Mouse (Mus musculus): ENCODE measurements around the gene Fads1. TPM values are rescaled to one million over a fixed set of nuclear protein-coding genes. Genes with fewer than 3 reads are reported as not detected.
A peak's percentile ranks its signal among the peaks of the same experiment; 100 is the strongest.
"Not testable (repeated sequence)": the region's sequence is repeated elsewhere in the genome, so short reads cannot be mapped to it uniquely, and the experiment has no call there.

Fads1 gene
- polyA plus RNA-seq (2017; shearing (Covaris generic)), result 1 to 10 TPM; 6.7 to 7.2 TPM

DNA sequence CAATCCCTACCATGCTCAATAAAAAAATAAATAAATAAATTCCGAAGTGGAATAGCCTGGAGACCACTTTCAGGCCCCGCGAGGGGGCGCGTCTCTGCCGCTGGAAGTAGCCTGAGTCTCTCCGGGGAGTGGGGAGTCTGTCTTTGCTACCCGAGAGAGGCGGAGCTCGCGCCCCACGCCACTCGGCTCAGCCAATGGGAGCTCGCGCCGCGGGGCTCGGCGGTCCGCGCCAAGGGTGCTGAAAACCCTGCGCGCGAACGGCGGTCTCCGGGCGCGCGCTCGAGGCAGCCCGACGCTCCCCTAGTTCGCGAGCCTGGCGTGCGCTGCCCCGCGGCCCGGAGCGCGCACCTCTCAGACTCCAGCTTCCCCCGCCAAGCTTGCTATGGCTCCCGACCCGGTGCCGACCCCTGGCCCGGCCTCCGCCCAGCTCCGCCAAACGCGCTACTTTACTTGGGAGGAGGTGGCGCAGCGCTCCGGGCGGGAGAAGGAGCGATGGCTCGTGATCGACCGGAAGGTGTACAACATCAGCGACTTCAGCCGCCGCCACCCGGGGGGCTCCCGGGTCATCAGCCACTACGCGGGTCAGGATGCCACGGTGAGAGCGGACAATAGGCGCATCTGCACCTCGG lies at the start of gene Fads1:
TSS of gene Fads1 (plus strand) at position 219 of the 629 bp plus-strand sequence.
- ATAC-seq, result peak; percentile 88

DNA sequence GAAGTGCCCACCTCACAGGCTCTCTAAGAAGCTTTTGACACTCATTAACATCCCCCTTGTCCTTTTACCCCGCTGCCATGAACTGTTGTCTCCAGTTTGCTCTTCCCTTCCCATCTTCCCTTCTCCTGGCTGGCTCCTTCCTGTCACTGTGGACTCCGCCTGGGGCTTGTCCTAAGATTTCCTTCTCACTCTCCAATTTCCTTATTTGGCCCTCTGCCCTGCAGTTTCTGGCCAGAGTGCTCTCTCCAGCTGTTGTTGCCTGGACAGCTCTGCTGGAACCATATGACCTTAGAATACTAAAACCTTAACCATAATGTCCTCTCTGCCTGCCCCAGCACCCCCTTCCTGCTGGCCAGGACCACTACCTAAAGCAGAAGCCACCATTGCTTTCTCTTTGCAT lies 48.0 kb upstream of the Fads1 start:
- ATAC-seq, result no peak

DNA sequence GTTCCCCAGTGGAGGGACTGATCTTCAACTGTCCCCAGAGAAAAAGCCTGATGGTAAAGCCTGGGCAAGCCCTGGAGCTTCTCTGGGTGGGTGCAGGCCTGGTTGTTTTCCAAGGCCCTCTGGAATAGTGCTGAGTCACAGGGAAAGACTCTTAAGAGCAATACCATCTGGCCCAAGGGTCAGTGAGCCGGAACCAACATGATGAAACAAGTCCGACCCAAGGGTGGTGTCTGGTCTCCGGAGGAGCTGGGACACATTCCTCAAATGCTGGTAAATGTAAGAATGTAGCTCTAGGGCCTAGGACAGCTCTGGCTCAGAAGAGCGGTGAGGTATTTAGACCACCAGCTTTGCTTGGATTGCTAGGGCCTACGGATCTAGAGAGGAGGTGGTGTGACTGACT lies 45.3 kb upstream of the Fads1 start:
- no peak for ATAC-seq

DNA sequence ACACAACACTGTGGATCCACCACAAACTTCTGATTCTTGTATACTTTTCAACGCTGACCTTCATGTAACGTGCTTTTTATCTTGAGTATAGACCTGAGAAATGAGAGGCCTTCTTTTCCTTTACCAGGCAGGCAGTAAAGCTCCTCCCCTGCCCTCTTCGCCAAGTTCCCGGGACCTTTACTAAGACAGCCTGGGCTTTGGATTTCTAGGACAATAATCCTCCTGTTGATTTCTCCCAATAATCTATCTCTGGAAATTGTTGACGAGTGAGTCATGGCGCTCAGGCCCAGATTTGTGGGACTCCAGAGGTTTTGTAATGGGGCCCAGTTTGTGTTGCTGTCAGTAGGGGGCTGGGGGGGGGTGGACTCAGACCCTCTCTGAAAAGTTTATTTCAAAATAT lies 43.0 kb upstream of the Fads1 start:
- ATAC-seq, result no peak

GRCm38 (mm10) chr19:10143667-10144066 lies 39.0 kb upstream of the Fads1 start:
- ATAC-seq, result no peak

GRCm38 (mm10) chr19:10144464-10144863 lies 38.2 kb upstream of the Fads1 start:
- ATAC-seq, result no peak

- ATAC-seq, result no peak
Observed at GRCm38 (mm10) chr19:10148555-10148954, 34.1 kb upstream of the Fads1 start.

GRCm38 (mm10) chr19:10149189-10149588 lies 33.5 kb upstream of the Fads1 start:
- ATAC-seq, result no peak

DNA sequence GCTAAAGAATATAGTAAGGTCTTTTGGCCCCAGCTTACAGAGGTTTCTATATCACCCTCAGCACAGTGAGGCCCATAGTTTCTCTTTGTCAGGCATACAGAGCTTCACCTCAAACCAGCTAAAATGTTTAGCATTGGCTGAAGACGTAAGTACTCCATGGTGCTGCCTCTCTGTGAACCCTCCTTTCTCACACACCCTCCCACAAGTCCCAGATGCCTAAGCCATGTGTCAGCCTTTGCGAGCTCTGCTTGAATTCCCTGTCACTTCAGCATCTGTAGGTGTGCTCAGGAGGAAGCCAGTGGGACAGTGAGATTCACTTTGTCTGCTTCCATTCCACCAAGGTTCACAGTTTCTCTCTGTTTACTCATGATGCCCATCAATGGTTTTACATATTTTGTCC lies 25.0 kb upstream of the Fads1 start:
- ATAC-seq, result no peak

DNA sequence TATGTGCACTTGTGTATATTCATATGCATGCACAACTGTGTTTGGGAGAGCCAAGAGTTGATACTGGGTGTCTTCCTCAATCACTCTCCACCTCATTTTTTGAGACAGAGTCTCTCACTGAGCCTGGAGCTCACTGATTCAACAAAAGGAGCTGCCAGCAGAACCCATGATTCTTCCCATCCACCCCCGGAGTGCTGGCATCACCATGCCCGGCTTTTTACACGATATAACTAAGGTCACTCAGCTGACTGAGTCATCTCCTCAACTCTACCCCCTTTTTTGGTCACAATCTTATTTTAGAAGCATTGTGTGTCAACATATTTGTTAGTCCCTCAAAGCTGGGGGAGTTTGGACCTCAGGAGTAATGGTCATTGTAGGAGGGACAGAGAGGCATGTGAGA lies 18.8 kb upstream of the Fads1 start:
- ATAC-seq, result no peak

DNA sequence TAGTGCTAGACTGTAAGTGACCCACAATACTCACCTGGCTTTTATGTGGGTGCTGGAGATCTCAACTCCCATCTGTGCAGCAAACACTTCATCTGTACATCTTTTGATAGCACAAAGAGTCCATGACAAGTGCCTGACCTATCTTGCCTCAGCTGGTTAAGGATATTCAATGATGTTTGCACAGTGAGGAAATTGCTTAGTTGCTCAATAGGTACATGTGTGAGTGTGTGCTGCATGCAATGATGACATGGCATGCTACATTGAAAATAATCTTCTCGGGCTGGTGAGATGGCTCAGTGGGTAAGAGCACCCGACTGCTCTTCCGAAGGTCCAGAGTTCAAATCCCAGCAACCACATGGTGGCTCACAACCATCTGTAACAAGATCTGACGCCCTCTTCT lies 16.8 kb upstream of the Fads1 start:
- ATAC-seq, result not testable (repeated sequence)

DNA sequence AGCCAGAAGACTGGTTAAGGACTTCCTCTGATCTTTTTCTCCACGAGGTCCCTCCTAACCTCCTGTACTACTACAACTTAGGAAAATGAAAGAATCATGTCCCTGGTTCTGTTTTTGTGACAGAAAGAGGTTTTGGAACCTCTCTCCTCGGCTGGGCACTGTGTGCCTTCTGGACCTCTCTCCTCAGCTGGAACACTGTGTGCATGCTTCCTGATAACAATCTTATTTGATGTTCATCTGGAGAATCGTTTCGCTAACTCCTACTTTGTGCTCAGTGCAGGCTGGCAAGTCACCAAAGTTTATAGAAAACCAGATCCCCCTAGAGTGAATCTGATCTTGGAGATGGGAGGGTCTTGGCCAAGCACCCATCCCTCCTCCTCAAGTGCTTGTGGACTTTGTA lies 15.6 kb upstream of the Fads1 start:
- no peak for ATAC-seq

- no peak for ATAC-seq
Observed at GRCm38 (mm10) chr19:10167951-10168350, 14.7 kb upstream of the Fads1 start.

DNA sequence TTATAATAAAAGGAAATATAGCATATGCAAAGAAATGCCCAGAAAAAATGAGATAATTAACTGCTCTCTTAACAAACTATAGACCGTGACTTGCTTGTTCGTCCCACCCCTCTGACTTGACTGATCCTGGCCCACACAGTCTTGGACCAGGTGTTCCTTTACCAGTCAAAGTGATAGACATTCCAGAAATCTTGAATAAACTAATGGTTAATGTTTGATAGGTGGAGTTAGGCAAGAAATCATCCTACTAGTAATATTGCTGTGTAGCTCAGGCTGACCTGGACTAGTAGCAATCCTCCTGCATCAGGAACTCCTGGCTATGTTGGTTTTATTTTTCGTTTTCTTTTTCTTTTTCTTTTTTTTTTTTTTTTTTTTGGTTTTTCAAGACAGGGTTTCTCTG lies 14.2 kb upstream of the Fads1 start:
- no peak for ATAC-seq

- no peak for ATAC-seq
Observed at GRCm38 (mm10) chr19:10169179-10169578, 13.5 kb upstream of the Fads1 start.

DNA sequence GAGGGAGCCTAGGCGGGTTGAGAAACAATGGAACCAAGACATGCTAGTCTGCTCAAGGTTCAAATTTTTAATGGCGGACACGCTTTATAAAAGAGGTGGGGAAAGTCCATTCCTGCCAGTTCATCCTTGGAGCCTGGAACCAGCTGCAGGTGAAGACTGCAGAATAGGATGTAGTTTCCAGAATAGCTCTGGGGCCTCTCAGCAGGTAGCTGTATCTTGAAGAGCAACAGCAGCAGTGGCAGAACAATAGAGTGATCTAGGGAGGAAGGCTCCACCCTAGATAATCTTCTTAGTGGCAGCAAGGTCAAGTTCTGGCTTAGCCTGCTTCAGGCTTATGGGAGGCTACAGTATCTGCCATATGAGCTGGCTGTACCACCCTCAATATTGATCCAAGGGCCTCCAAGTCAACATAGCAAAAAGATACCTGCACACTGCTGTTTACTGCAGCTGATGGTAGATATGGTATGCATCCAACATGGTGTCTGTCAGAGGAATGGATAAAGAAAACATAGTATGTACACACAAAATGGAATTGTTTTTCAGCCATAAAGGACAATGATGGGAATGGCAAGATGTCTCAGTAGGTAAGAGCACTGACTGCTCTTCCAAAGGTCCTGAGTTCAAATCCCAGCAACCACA lies 12.9 kb upstream of the Fads1 start:
- not testable (repeated sequence) for ATAC-seq

- ATAC-seq, result no peak
Observed at GRCm38 (mm10) chr19:10170466-10170865, 12.2 kb upstream of the Fads1 start.

DNA sequence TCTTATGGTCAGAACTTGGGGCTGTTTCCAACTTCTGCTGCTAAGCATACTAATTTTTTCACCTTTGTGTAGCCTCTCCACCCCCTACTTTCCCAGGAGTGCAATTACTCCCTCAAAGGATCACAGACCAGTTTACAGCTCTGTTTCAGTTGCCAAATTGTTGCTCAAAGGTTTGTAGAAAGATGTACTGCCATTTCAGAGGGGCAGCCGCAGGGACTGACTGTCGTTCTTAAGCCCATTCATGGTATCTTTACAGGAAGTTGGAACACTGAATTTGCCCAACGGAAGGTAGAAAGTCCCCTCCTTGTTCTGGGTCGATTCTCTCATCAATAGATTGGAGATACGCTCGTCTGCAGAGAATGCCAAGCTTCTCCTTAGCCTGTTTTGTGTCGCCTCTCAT lies 11.3 kb upstream of the Fads1 start:
- ATAC-seq, result no peak

DNA sequence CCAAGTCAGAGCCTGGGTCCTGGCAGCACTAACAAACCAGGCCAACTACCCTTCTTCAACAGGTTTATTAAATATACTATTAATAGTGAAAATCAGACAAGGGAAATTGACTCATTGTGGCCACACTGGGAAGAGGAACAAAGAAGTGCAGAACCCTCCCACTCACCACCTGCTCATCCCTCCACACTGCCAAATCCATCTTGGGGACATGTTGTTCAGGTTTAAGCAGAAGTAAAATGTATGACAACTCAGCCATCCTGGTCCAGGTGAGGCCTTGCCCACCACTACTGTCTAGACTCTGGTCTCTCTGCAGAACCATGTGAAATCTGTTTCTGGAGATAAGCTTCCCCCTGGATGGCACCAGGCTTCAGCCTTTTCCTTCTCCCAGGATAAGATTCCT lies 10.8 kb upstream of the Fads1 start:
- no peak for ATAC-seq

DNA sequence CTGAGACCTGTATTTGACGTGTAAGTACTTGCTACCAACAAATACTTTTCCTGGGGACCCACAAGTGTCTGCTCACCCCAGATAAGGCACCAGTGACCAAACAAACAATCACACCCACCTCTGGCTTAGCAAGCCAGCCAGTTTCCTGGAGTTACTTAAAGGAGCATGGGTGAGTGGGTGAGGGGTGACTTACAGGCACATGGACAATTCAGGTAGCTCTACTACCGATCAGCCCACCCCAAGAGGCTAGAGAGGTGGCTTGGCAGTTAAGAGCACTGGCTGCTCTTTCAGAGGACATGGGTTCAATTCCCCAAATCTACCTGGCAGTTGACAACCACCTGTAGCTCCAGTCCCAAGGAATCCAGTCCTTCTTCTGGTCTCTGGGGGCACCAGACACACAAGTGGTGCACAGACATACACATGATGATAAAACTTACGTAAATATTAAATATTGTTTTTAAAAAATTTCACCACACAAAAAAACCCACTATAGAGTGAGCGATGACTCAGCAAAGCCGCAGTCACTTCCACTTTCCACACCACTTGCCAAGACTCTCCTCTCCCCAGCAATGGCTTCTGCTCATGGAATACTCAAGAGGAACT lies 9.5 kb upstream of the Fads1 start:
- no peak for ATAC-seq

GRCm38 (mm10) chr19:10173844-10174539 lies 8.7 kb upstream of the Fads1 start:
- ATAC-seq, result no peak

DNA sequence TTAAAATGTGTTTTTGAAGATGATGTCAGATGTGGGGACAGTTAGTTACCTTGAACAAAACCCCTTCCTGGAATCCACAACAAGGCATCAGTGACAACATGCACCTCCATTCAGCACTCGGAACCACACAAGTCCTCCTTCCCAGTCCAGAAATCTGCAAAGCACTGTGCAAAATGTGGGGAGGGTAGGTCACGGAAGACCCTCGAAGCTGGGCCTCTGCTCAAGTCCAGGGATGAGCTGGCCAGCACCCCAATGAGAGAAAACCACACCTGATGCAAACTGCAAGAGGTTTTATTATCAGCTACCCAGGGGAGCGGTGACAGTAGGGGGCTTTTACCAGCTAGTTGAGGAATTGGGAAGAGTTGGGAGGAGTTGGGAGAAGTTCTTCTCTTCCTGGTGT lies 7.7 kb upstream of the Fads1 start:
- no peak for ATAC-seq

GRCm38 (mm10) chr19:10176477-10176876 lies 6.2 kb upstream of the Fads1 start:
- no peak for ATAC-seq

GRCm38 (mm10) chr19:10176941-10177372 lies 5.7 kb upstream of the Fads1 start:
- no peak for ATAC-seq

All from activated CD4-positive, CD25-positive, alpha-beta regulatory T cell, adult 4 months (primary cell).